Mouse (Mus musculus) right cerebral cortex, postnatal 14 days (tissue): Measurements from ENCODE around the gene Zbtb38.

ENCODE experiments used
- DNase-seq: peaks from one replicate; pipeline ENCODE4 v3.0.0; 2022

Gene Zbtb38

DNA sequence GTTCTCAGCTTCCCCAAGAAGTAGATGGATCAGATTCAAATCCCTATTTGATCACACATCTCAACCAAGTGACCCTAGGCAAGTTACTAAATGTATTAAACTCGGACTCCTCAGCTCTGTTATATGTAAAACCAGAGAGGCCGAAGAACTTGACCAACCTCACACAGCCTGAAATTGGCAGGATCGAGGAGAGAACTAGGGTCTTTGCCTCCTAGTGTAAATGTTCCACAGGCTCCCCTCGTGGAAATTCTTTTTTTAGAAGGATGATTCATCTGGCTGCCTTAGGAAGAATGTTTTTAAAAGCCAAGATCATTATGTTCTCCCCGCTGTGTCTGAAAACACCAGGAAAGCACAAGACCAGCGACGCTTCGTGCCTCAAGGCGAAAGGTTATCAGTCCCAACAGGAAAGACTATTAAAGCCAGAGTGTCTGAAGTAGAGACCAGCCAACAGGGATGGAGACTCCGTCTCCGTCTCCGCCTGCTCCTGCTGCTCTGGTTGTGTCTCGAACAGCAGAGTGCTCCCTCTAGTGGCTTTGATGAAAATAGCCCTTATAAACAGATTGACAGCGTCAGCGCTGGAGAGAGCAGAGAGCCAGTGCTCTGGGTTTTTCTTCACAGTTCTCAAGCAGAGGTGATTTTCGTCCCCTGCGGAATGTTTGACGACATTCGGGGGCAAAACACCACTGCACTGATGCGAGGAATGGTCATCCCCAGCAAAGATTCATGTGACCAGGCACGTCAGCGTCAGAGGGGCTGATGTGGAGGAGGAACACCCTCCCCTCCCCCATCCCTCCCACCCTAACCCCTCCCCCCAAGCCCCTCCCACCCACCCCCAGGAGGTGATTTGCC, 6.3 kb upstream of the Zbtb38 start:
- peak; percentile 19 for DNase-seq

DNA sequence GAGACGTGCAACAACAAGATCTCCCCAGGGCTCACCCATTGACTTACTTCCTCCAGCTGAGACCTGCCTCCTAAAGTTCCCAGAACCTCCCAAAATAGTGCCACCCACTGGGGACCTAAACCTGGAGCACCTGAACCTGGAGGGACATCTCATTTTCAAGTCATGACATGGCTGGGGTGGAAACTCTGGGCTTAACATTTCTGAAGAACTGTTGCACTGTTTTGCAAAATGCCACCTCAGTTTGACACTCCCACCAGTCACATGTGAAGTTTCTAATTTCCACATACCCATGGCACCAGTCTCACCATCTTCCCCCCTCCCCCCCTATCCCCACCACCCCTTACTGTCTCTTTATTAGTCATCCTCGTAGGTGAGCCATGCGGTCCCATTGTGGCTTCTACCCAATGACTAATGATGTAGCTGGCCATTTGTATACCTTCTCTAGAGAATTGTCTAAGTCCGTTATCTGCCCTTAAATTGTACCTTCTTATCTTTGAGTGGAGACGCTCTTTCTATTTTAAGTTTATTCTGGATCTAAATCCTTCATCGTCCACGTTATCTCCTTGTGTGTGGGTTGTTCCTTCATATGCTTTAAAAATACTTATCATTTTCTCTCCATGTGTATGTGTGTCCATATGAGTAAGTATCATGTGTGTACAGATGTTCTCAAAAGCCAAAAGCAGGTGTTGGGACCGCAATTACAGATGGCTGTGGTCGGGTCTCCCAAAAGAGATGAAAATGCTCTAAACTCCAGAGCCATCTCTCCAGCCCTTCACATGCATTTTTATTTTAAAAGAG, 4.2 kb upstream of the Zbtb38 start:
- no peak for DNase-seq

GRCm38 (mm10) chr9:96755761-96756160, 3.1 kb upstream of the Zbtb38 start:
- DNase-seq, result no peak

GRCm38 (mm10) chr9:96754625-96754969, 2.0 kb upstream of the Zbtb38 start:
- DNase-seq, result no peak

- DNase-seq, result no peak
Measured at GRCm38 (mm10) chr9:96753921-96754624, 1.4 kb upstream of the Zbtb38 start.

GRCm38 (mm10) chr9:96753392-96753791, 761 bp upstream of the Zbtb38 start:
- no peak for DNase-seq

- no peak for DNase-seq
Measured at GRCm38 (mm10) chr9:96751821-96752602, 619 bp downstream of the Zbtb38 start.

GRCm38 (mm10) chr9:96750636-96751035, 2.0 kb downstream of the Zbtb38 start:
- DNase-seq, result no peak

DNA sequence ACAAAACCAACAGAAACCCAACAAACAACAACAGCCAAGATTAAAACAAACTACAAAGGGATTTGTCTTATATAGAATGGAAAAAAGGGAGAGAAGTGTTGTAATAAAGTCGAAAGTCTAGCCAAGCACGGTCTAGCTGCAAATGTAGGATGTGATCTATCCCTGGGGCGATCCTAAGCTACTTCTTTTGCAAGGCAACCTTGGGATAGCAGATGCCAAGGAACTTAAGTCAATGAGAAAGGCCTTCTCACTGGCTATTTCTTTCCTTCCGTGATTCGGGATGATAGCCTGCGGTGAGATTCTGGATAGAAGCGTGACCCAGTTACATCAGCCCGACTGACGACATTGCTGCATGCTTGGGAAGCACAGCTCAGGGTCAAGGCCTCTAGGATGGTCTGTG, 6.1 kb downstream of the Zbtb38 start:
- no peak for DNase-seq

- no peak for DNase-seq
Measured at GRCm38 (mm10) chr9:96744909-96745308, 7.7 kb downstream of the Zbtb38 start.

DNA sequence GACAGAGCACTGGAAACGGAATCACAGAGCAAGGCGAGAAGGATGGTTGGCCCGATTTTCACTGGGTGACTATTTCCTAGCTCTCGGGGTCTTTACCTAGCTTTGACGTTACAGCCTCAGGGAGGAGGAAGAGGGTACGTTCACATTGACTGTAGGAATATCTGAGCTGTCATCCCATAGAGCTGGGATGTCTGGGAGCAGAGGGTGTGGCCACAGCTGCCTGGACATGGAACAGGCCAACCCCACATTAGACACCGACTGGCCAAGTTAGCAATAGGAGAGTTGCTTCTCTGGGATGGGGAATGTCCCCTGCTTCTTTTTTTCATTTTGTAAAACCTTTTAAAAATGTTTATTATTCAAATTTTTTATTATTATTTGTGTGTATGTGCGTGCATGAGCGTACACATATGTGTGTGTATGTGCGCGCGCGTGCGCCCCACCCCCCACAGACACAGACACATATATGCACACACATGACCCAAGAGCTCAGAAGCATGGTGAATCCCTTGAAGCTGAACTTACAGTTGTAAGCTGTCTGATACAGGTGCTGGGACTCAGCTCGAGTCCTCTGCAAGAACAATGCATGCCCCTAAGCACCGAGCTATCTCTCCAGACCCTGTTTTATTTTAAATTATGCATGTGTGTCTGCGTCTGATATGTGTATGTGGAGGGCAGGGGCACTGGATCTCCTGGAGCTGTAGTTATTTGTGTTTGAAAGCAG, 11.1 kb downstream of the Zbtb38 start:
- no peak for DNase-seq

DNA sequence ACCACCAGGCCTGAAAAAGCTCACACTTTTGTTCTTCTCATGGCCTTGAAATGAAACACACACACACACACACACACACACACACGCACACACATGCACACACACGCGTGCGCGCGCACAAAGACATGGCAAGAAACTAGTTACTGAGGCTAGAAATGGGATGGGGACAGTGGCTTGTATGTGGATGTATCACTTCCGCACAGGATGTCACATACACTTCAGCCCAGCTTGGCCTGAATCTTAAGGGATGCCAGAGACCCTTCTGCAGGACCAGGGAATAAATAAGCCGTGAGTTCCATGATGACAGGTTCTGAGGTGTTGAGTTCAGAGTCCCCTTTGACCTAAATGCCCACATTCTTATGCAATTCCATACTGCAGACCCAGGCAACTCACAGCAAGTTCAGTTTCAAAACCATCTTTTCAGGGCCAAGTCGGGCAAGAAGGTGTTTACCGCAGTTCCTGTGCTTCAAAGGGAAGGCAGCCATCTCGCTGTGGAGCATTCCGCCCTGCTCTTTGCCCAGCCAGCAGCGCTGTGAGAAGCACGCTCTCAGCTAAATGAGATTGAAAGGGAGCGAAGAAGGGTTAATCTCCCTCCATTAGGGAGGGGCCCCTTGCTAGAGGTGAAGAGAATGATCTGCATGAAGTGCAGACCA, 11.8 kb downstream of the Zbtb38 start:
- no peak for DNase-seq

- DNase-seq, result peak; percentile 43
Measured at GRCm38 (mm10) chr9:96739808-96740711, 12.6 kb downstream of the Zbtb38 start.

- no peak for DNase-seq
Measured at GRCm38 (mm10) chr9:96738563-96739355, 13.9 kb downstream of the Zbtb38 start.

DNA sequence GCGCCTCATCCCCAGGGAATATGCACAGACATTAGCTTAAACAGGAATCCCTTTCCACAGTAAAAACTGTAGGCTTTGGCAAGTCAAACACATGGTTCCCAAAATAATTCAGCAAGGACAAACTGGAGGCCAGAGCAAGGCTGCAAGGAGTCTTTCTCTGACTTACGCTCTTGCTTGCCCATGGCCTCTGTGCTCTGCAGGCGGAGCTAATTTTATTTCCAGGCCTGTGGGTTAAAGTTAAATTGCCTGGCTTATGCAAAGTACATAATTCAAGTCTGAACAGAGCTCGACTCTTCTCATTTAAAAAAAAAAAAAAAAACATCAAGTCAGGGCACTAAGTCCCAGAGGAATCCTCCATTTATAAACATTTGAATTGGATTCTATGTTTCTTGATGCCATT, 16.7 kb downstream of the Zbtb38 start:
- DNase-seq, result no peak

GRCm38 (mm10) chr9:96733425-96733717, 19.3 kb downstream of the Zbtb38 start:
- no peak for DNase-seq

DNA sequence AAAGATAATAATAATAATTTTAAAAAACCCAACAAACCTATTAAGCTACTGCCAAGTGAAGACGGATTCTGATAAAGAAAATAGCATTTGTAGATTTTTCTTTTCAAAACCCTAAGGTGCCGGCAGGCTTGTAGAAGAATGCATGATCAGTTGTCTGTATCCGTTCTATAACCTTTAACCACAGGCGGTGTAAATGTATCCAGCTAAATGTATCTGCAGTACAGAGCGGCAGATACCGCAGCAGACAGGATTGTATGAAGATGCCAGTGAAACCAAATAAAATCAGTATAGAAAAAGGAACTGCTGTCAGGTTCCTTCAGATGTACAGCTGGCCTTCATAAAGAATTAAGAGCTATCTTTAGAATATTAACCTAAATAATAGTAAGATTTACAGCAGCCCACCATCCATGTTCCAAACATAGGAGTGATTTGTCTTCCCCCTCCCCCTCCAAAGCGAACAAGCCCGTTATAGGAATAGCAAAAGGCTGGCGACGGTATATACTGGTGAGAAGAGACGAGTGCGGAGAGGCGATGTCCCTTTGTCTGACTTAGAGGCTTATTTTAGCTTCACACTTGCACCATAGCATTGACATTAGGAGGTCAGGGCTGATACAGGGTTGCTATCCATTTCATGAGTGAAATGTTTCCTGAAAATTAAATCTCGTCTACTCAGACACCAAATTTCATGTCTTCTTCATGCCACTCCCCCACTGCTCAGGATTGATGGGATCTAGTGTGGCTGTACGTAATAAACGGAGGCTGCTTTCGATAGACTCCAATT, 19.8 kb downstream of the Zbtb38 start:
- no peak for DNase-seq

GRCm38 (mm10) chr9:96731961-96732511, 20.6 kb downstream of the Zbtb38 start:
- DNase-seq, result peak; percentile 56
